Mouse (Mus musculus): Measurements from ENCODE around the gene Gm28079. TPM values are rescaled to one million over a fixed set of nuclear protein-coding genes. Genes with fewer than 3 reads are reported as not detected.
"Not testable (repeated sequence)": the region's sequence is repeated elsewhere in the genome, so short reads cannot be mapped to it uniquely, and the experiment has no call there.

Gene Gm28079
- polyA plus RNA-seq (2015; fragmentation: Nextera tagmentation; extraction: Ambion mirVana) = not detected in 2 replicates

DNA sequence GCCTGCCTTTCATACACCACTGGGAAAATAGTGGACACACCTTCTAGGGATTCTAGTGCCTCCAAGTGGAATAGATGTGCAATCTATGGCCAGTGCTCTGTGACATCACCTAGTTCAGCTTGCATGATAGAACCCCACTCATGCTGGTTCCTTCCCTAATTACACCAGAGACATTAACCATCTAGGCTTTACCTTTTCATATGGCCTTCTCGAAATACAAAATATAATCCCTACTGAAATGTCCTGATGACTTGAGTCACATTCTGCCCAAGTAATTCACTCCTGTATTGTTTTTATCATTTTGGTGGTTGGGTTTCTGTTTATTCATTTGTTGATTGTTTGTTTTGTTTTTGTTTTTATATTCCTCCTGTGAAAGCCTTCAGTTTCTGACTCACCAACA, at the start of gene Gm28079:
Gene Gm28079, minus strand, starts transcription at position 101 of the 400 bp plus-strand sequence.
- H3K36me3 ChIP-seq (replicated peaks); H3K4me2 ChIP-seq; H3K9me3 ChIP-seq (replicated peaks); H3K4me1 ChIP-seq (replicated peaks); H3K9ac ChIP-seq; H3K27ac ChIP-seq (replicated peaks); H3K4me3 ChIP-seq (replicated peaks); H3K27me3 ChIP-seq; ATAC-seq (ENCODE audit: insufficient read depth): not testable (repeated sequence)
- WGBS (ENCODE audit: insufficient replicate concordance) = no CpG with 5 or more reads among the region's 1 CpGs
